Mouse (Mus musculus): ENCODE results near the gene Mrgpre.

Gene Mrgpre

DNA sequence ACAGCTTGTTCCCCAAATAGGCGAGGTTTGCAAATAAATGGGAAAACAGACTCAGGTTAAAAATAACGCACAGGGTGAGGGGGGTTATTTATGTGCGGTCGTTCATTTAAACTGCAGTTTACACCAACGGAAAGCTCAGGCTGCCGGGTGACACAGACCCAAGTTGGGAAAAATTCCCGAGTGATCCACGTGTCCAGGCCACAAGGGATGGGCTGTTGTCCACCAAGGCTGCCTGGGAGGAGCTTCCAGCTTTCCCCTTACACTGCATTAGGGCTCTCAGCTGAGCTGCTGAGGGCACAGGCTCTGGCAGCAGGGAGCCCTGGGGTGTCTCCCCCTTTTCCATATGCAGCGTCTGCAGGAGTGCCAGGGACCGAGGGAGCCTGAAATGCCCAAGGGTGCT, 54.4 kb downstream of the Mrgpre start:
- DNase-seq, result no peak

All from right cerebral cortex, postnatal 14 days (tissue).